Mouse (Mus musculus) colon, adult 2 months (tissue): ENCODE measurements around the gene Ifi203. TPM values are rescaled to one million over a fixed set of nuclear protein-coding genes. Genes with fewer than 3 reads are reported as not detected.

ENCODE experiments used
- polyA plus RNA-seq: library from polyadenylated mRNA; depleted of rRNA; stranded (reverse); fragments of >200 nt; gene quantifications from 2 replicates; pipeline ENCODE4 v1.2.3, GENCODE M21; 2012; rRNA removed

Ifi203 gene
- polyA plus RNA-seq, result 1.0 and 1.1 TPM in 2 replicates

DNA sequence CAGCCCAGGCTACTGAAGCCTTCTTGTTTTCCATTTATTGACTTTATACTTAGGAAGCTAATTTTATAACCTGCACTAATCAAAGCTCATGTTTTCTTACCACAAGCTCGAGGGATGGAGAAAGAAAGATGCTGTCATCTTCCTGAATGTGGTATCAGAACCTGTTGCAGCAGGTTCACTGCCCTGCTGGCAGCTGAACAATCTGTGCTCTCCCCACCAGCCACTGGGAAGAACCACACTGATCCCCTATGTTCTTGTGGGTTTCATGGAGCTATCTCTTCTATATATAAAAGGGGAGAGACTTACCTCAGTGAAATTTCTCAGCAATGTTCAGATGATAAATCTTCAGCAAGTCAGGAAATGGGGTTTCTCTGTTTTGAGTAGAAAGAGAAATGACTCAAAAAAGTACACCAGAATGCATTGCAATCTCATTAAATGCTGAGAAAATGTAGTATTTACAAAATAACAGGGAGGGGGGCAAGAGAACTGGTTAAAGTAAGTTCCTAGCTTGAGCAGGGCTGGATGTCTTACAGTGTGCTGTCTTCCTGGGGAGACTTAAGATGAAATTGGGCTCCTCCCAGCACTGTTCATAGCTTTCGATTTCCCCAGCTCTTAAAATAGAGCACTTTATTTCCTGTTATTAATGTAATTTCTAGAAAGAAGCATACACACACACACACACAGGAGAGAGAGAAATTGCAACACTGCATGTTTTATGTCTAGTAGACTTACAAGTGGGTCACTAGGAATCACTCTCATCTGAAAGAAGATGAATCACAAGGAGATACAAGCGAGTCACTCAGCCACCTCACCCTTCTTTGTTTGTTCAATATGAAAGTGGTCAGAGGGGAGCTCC is at the start of gene Ifi203, which contains the start of gene Mndal:
Gene Ifi203, minus strand, starts transcription at position 749 of the 856 bp plus-strand sequence.
Gene Mndal, minus strand, starts transcription at position 568 of the 856 bp plus-strand sequence.

DNA sequence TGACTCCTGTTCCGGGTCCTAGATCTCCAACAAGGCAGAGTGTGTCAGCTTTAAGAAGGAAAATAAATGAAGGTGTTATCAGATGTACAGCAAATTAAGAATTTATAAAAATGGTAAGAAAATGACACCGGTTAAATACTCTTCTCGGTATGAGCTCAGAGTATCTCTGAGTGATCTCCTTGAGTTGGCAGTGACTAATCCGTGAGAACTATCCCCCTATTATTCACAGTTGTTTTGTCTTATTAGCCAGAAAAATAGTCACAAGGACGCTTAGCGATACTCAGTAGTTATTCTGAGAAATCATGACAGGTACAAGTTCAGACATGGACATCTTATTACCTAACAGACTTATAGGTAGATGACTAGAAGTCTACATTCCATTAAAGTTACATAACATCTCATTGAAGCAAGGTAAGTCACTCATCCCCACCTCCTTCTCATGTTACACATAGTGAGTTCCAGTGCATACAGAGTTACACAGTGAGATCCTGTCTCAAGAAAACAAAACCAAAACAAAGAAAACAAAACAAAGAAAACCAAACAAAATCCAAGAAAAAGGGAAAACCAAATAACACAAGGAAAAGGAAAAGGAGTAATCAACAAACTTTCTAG is 40.3 kb upstream of the Ifi203 start, which contains the start of gene Ifi202b:
Gene Ifi202b, minus strand, starts transcription at position 51 of the 612 bp plus-strand sequence.

DNA sequence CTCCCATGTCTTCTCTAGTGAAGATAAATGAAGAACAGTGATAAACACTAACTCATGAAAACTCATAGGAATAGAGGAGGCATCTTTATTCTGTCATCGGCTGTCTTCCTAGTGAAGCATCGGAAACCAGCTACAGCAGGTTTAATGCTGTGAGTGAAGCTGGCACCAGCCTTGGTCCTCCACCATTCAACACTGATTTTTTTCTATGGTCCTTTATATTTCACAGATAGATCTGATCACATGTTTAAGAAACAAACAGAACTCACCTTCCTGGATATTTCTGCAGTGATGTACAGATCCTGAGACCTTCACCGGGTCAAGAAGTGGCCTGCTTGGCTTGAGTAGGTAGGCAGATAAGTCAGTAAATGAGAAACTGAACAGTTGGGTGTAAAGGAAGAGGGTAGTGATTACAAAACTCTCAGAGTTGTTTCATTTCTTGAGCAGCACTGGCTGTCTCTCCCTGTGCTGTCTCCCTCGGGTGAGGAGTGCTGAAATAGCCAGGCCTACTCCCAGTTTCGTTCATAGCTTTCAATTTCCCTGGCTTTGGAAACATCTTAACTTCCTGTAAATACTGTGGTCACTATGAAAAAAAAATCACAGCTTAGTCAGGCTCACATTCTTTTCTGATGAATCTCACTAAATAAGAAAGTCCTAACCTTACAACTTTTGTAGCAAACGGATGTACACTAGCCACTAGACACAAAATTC is 29.8 kb downstream of the Ifi203 start, which contains the start of gene Ifi211:
Gene Ifi211, minus strand, starts transcription at position 499 of the 708 bp plus-strand sequence.

Other genes with a start within 250 kb of the Ifi203 start
- gene Ifi207, start 200.9 kb downstream of the Ifi203 start, polyA plus RNA-seq, result 1.1 TPM in 2 replicates
- 0.17 and 0.29 TPM in 2 replicates for gene Ifi204, start 175.7 kb downstream of the Ifi203 start, polyA plus RNA-seq
- 0.07 TPM in 2 replicates for gene Ifi211, start 29.6 kb downstream of the Ifi203 start, polyA plus RNA-seq
- gene Mndal, start 181 bp downstream of the Ifi203 start, polyA plus RNA-seq, result 0.36 and 1.5 TPM in 2 replicates
- gene Ifi202b, start 40.1 kb upstream of the Ifi203 start, polyA plus RNA-seq, result 0.14 TPM in 1 of 2 replicates, not detected in the other
- gene Ifi205, start 89.1 kb upstream of the Ifi203 start, polyA plus RNA-seq, result 0.21 and 0.25 TPM in 2 replicates
- gene Olfr433, start 98.0 kb upstream of the Ifi203 start, polyA plus RNA-seq, result 0.07 and 0.15 TPM in 2 replicates
- 0.37 TPM in 1 of 2 replicates, not detected in the other for gene Olfr432, start 106.5 kb upstream of the Ifi203 start, polyA plus RNA-seq
- not detected in 2 replicates for gene Olfr430, start 123.9 kb upstream of the Ifi203 start, polyA plus RNA-seq
- not detected in 2 replicates for gene Olfr429, start 141.7 kb upstream of the Ifi203 start, polyA plus RNA-seq
- gene Olfr427, start 154.2 kb upstream of the Ifi203 start, polyA plus RNA-seq, result not detected in 2 replicates
- not detected in 2 replicates for gene Olfr231, start 178.5 kb upstream of the Ifi203 start, polyA plus RNA-seq
- 0.13 TPM in 1 of 2 replicates, not detected in the other for gene Olfr424, start 188.8 kb upstream of the Ifi203 start, polyA plus RNA-seq
- not detected in 2 replicates for gene Olfr420, start 213.0 kb upstream of the Ifi203 start, polyA plus RNA-seq
- 0.01 TPM in 1 of 2 replicates, not detected in the other for gene Spta1, start 230.1 kb upstream of the Ifi203 start, polyA plus RNA-seq